In the genomic region with DNA sequence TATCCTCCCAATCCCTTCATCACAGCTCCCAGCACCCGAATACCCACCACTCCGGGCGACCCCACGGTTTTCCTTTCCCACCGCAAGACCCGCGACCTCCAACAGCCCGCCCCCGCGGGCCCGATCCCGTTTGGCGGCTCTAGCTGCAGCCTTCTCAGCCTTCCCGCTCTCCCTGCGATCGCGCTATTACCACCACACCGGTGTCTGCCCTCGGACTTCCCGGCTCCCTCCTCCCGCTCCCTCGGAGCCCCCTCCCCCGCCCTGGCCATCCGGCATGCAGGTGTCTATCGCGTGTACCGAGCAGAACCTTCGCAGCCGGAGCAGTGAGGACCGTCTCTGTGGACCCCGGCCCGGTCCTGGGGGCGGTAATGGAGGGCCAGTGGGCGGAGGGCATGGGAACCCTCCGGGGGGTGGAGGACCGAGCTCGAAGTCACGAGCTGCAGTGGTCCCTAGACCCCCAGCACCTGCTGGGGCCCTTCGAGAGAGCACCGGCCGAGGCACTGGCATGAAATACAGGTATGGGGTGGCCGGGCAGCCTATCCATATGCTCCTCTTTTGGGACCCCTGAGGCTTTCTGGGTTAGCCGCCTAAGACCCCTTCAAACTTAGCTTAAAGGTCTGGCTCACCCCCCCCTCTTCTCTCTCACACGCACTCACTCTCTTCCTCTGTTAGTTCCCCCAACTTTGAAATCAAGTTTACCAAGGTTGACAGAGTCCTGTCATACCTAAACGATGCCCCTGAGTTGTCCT, we compare ENCODE assay signal across 8 mouse cellular contexts. TPM values are rescaled to one million over a fixed set of nuclear protein-coding genes. Genes with fewer than 3 reads are reported as not detected.
DNase-seq lines count a peak whose midpoint lies in the region; ATAC-seq and TF ChIP-seq lines count a peak whose summit lies in the region.

No protein-coding gene starts in this region.

- H3K4me1 ChIP-seq in hindbrain, postnatal 0 days (ENCODE audit: insufficient read depth, low read length), result peaks cover 23% of the 10 kb centered on the region
- peaks cover 39% of the 10 kb centered on the region for H3K4me1 ChIP-seq in midbrain, embryonic 12.5 days

- intact Hi-C loops in gastrocnemius, adult 2 months (cut with DNase I), result loop anchor here (2.0 kb wide), 1 partner anchor 38 kb away; no protein-coding TSS in a partner anchor

- no peaks in the 10 kb centered on the region for H3K9me3 ChIP-seq in hindbrain, postnatal 0 days (ENCODE audit: low read length)
- no peaks in the 10 kb centered on the region for H3K9me3 ChIP-seq in midbrain, embryonic 12.5 days

- H3K27me3 ChIP-seq in hindbrain, postnatal 0 days (ENCODE audit: insufficient read depth, low read length), result no peaks in the 10 kb centered on the region
- peaks cover 45% of the 10 kb centered on the region for H3K27me3 ChIP-seq in midbrain, embryonic 12.5 days

- peak; percentile 15; the same call in 1 of the 2 replicates for ATAC-seq in hindbrain, postnatal 0 days
- peak; percentile 9; the same call in 1 of the 2 replicates for ATAC-seq in midbrain, embryonic 12.5 days (ENCODE audit: low FRiP score, low read depth)
- ATAC-seq in frontal cortex, adult (ENCODE audit: low TSS enrichment), result no peak

- H3K9ac ChIP-seq in hindbrain, postnatal 0 days (replicated peaks; ENCODE audit: low read length), result peak overlapping the region; percentile 75
- peak overlapping the region; percentile 76 for H3K9ac ChIP-seq in midbrain, embryonic 12.5 days (replicated peaks)

- WGBS in hindbrain, postnatal 0 days, result 2% methylated on average over 45 of the region's 45 CpGs
- WGBS in midbrain, embryonic 12.5 days, result 2% methylated on average over 45 of the region's 45 CpGs

- no peak for TF ChIP-seq CTCF in gastrocnemius, adult 2 months (IDR thresholded peaks at IDR 0.05)
- TF ChIP-seq CTCF in hindbrain, postnatal 0 days (IDR thresholded peaks at IDR 0.05; ENCODE audit: low read depth), result no peak

- H3K4me2 ChIP-seq in hindbrain, postnatal 0 days (ENCODE audit: low read depth, low read length), result peak overlapping the region; percentile 96
- peak overlapping the region; percentile 92 for H3K4me2 ChIP-seq in midbrain, embryonic 12.5 days (replicated peaks)

- no peaks in the 10 kb centered on the region for H3K36me3 ChIP-seq in hindbrain, postnatal 0 days (ENCODE audit: insufficient read depth, low read length)
- no peaks in the 10 kb centered on the region for H3K36me3 ChIP-seq in midbrain, embryonic 12.5 days

- peak overlapping the region; percentile 71 for H3K27ac ChIP-seq in gastrocnemius, adult 2 months
- H3K27ac ChIP-seq in hindbrain, postnatal 0 days, result 0 out of 2 replicates have a peak overlapping the region, but pooled peaks have one; percentile 15
- H3K27ac ChIP-seq in midbrain, embryonic 12.5 days (replicated peaks), result no peak overlapping the region

- peak; percentile 46 for DNase-seq in gastrocnemius, adult 2 months
- DNase-seq in gastrocnemius, adult 18-20 months (ENCODE audit: low spot score), result no peak
- peak; percentile 21 for DNase-seq in urinary bladder, postnatal 25 days (ENCODE audit: low spot score)
- no peak for DNase-seq in urinary bladder, postnatal 10 days (ENCODE audit: low spot score)
- peak; percentile 47 for DNase-seq in hindbrain, postnatal 0 days (ENCODE audit: low spot score)
- DNase-seq in adipocyte (ENCODE audit: low spot score), result no peak

- peak overlapping the region; percentile 85 for H3K4me3 ChIP-seq in gastrocnemius, adult 2 months
- peak overlapping the region; percentile 53 for H3K4me3 ChIP-seq in hindbrain, postnatal 0 days (ENCODE audit: low read length)
- H3K4me3 ChIP-seq in midbrain, embryonic 12.5 days, result peak overlapping the region; percentile 54

RNA-seq across cellular contexts. Expression of a gene that starts 0.5 kb away (rescaled TPM):
- total RNA-seq in gastrocnemius, adult 2 months (2021), result not detected
- under 1 TPM in 1 of 2 experiments, not detected in 1; 0.09 TPM for total RNA-seq in gastrocnemius, adult 18-20 months (2021)
- total RNA-seq in hindbrain, postnatal 0 days (2014; rRNA removed), result 5.5 and 7.8 TPM in 2 replicates
- polyA plus RNA-seq in hindbrain, postnatal 0 days (2015; fragmentation: Nextera tagmentation; extraction: Ambion mirVana), result 6.1 and 6.6 TPM in 2 replicates
- 4.4 and 4.5 TPM in 2 replicates for polyA plus RNA-seq in midbrain, embryonic 12.5 days (2016; fragmentation: Nextera tagmentation; extraction: Ambion mirVana)

RNA-seq across cellular contexts. Expression of a gene that starts 2.8 kb away (rescaled TPM):
- total RNA-seq in gastrocnemius, adult 2 months (2021), result 10 to 100 TPM; 37.7 to 46.4 TPM
- 10 to 100 TPM; 43.4 to 44.8 TPM for total RNA-seq in gastrocnemius, adult 18-20 months (2021)
- total RNA-seq in hindbrain, postnatal 0 days (2014; rRNA removed), result 150 and 157 TPM in 2 replicates
- polyA plus RNA-seq in hindbrain, postnatal 0 days (2015; fragmentation: Nextera tagmentation; extraction: Ambion mirVana), result 171 and 173 TPM in 2 replicates
- 186 and 187 TPM in 2 replicates for polyA plus RNA-seq in midbrain, embryonic 12.5 days (2016; fragmentation: Nextera tagmentation; extraction: Ambion mirVana)

RNA-seq across cellular contexts. Expression of a gene that starts 3.0 kb away (rescaled TPM):
- 1 to 10 TPM; 1.4 to 2.0 TPM for total RNA-seq in gastrocnemius, adult 2 months (2021)
- 1 to 10 TPM; 1.2 to 1.7 TPM for total RNA-seq in gastrocnemius, adult 18-20 months (2021)
- total RNA-seq in hindbrain, postnatal 0 days (2014; rRNA removed), result 13.3 and 22.0 TPM in 2 replicates
- 11.0 and 12.0 TPM in 2 replicates for polyA plus RNA-seq in hindbrain, postnatal 0 days (2015; fragmentation: Nextera tagmentation; extraction: Ambion mirVana)
- polyA plus RNA-seq in midbrain, embryonic 12.5 days (2016; fragmentation: Nextera tagmentation; extraction: Ambion mirVana), result 40.1 and 45.6 TPM in 2 replicates

RNA-seq across cellular contexts. Expression of a gene that starts 13.7 kb away (rescaled TPM):
- total RNA-seq in gastrocnemius, adult 2 months (2021), result not detected
- total RNA-seq in gastrocnemius, adult 18-20 months (2021), result under 1 TPM; 0.25 to 0.43 TPM
- 127 and 141 TPM in 2 replicates for total RNA-seq in hindbrain, postnatal 0 days (2014; rRNA removed)
- 234 and 241 TPM in 2 replicates for polyA plus RNA-seq in hindbrain, postnatal 0 days (2015; fragmentation: Nextera tagmentation; extraction: Ambion mirVana)
- 48.4 and 50.5 TPM in 2 replicates for polyA plus RNA-seq in midbrain, embryonic 12.5 days (2016; fragmentation: Nextera tagmentation; extraction: Ambion mirVana)

RNA-seq across cellular contexts. Expression of a gene that starts 42.6 kb away (rescaled TPM):
- 1 to 10 TPM; 6.8 to 9.4 TPM for total RNA-seq in gastrocnemius, adult 2 months (2021)
- 1 to 10 TPM; 5.7 to 7.9 TPM for total RNA-seq in gastrocnemius, adult 18-20 months (2021)
- 252 and 255 TPM in 2 replicates for total RNA-seq in hindbrain, postnatal 0 days (2014; rRNA removed)
- 46.6 and 49.7 TPM in 2 replicates for polyA plus RNA-seq in hindbrain, postnatal 0 days (2015; fragmentation: Nextera tagmentation; extraction: Ambion mirVana)
- 78.7 and 88.5 TPM in 2 replicates for polyA plus RNA-seq in midbrain, embryonic 12.5 days (2016; fragmentation: Nextera tagmentation; extraction: Ambion mirVana)

Comparison
In these comparisons a context has a peak if more than half of its experiments do, and no peak if none do; other contexts are left out.
1. DNase-seq: peak in gastrocnemius, adult 2 months (single experiment), urinary bladder, postnatal 25 days (single experiment) and hindbrain, postnatal 0 days (single experiment); none in gastrocnemius, adult 18-20 months (single experiment), urinary bladder, postnatal 10 days (single experiment) and adipocyte (single experiment).
2. Peak in every context shown above with its lines, with median percentiles within 50 percentile points of each other: H3K4me3 ChIP-seq.